Mouse (Mus musculus): ENCODE measurements around the gene E2f4. TPM values are rescaled to one million over a fixed set of nuclear protein-coding genes. Genes with fewer than 3 reads are reported as not detected.

E2f4 gene
- polyA plus RNA-seq, 3 experiments from 2014 or later: 54.2 to 61.3 (median 55.9) TPM

DNA sequence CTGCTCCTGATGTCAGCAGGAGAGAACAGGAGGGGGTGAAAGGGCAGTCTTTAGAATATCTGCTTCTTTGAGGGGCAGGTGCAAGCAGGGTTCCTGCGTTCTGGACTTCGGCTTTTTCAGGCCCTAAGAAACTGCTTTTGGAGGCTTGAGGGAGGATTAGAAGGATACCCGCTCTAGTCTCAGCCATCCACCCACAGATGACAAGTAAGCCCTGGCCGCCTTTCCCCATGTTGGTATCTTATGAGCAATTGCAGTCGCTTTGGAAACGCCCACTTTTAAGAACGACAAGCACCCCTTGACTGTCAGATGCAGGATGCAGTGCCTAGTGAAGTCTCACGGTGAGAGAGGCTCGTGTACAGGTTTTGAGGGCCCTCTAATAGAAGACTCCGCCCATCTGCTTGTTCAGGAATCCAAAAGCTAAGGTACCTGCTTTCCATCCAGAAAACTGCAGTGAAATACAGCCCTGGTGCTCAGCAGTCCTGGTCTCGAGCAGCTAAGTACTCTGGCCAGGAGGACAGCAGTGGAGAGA is 21.3 kb downstream of the E2f4 start:
- ATAC-seq: no peak

DNA sequence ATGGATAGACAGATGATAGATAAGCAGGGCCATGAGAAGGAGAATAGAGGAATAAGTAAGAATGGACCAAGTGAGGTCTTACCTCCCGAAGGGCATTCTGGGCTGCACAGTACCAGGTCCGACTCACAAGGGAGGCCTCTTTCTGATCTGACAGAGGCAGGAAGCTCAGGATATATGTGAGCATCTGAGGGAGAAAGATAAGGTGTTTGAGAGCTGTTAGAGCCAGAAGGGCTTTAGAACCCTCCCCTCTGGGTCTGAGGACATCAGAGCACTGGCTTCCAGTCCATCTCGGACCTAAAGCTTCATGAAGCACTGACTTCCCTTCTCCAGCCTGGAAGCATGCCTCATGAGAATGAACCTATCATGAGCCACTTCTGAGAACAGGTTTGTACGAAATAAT is 25.7 kb downstream of the E2f4 start:
- no peak for ATAC-seq

DNA sequence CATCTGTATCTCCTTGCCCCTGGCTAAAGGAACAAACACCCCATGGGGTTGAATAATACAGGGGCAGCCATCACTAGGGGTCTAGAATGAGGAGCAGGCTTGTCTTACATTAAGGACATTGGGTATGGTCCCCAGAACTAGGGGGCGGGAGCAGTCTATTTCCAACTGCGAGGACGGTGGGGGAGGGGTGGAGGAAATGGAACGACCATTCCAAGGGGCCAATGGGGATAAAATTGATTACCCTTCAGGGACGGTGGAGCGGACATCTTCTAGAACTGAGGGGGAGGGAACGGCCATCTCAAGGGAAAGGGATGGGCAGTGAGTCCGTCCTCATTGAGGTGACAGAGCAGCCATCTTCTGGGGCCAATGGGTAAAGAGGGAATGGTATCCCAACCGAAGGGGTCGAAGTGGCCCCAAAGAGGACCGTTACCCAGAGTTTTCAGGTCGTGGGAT is 28.2 kb downstream of the E2f4 start:
- ATAC-seq: no peak

DNA sequence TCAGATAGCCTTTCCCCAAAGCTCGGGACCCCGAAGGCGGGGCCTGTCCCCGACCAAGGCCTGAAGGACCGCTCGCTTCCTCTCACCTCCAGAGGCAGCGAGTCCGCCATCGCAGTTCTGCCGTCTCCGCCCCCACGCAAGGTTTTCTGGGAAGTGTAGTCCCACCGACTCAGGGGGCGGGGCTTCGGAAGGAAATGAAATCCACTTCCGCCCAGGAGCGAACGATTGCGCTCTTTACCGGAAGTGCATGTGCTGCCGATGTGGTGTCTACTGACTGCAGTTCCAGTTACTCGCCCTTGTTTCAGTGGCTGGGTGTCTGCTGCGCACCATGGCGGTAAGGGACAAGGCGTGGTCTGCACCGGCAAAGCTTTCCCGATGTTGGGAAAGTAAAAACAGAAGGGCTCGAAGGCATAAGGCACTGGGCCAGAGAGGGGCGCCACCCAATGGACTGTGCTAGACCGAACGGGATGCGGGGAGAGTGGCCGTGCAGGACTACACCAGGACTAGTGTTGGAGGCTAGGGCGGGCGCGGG is 28.7 kb downstream of the E2f4 start, which contains the start of the genes Lrrc29 and Tmem208:
Gene Lrrc29 (minus strand): TSS at position 138 of the 532 bp plus-strand sequence.
Gene Tmem208 (plus strand): TSS at position 214 of the 532 bp plus-strand sequence.
- peak; percentile 97 for ATAC-seq

DNA sequence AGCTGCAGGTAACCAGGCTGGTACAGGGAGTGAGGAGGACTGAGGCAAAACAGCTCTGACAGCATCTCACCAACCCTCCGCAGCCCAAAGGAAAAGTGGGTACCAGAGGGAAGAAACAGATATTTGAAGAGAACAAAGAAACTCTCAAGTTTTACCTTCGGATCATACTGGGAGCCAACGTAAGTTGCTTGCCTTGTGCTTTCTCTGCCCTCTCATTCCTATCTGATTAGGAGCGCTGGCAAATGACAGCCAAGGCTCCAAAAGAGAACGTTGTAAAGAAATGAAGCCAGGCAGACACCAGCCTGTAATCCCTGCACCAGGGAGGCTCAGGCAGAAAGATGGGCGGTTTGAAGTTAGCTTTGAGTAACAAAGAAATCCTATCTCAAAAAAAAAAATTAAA is 29.5 kb downstream of the E2f4 start:
- ATAC-seq: no peak

DNA sequence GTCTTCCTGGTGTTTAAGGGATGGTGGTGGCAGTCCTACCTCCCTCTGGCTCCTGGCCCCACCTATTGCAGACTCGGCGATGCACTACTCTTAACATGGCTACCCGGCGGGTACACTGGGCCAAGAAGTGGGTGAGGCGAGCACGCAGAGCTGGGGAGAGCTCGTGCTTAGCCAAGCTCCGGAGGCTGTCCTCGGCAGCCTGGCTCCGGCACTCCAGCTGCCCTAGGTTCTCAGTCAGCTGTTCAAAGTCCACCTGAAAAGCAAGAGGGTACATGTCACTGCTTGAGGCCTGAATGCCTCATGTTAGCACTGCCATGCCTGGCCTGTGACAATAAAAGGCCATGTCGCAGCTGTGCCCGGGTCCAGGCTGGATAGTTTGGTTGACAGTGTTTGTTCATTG is 32.9 kb downstream of the E2f4 start:
- no peak for ATAC-seq

DNA sequence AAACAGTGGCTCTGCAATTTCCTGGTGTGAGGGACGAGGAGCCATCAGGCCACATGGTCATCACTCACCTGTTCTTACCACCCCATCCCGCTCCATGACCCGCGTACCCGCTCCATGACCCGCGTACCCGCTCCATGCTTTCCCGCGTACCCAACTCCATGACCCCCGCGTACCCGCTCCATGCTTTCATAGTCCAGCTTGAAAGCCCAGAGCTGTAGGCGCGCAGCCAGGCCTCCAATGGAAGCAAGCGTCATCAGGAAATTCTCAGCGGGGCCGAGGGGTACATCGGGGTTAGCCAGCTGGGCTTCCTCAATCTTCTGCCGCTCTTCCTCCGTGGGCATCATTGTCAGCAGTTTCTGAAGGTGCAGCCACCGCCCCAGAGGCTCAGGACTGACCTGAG is 34.0 kb downstream of the E2f4 start:
- ATAC-seq: no peak

DNA sequence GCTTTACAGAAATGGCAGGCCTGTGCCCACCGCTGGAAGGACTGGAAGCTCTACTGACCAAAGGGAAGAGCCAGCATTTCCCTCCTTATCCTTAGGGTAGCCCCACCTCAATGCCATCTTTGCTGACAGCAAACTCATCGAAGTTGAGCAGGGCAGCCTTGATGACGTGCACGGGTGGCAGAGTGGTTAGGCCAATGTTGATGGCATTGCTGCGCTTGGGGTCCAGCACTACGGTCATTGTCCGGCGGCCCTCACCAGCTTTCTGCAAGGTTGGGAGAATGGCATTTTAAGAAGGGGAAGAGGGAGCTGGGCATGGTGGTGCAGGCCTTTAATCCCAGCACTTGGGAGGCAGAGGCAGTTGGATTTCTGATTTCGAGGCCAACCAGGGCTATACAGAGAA is 34.5 kb downstream of the E2f4 start:
- ATAC-seq: no peak

DNA sequence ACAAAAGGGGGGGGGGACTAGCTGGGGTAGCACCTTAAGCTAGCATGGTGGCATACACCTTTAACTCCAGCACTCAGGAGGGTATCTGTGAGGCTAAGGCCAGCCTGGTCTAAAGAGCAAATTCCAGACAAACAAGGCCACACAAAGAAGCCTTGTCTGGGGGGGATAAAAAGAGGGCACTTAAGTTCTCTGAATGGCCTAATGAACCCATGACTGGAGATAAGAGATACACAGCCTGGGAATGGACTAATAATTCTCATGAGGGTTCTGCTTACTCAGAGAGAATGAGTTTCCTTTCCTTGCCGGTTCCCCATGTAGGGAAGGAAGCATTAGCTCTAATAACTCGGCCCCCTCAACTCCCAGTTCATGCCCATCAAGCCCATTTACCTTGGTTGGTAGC is 35.1 kb downstream of the E2f4 start:
- ATAC-seq: no peak

DNA sequence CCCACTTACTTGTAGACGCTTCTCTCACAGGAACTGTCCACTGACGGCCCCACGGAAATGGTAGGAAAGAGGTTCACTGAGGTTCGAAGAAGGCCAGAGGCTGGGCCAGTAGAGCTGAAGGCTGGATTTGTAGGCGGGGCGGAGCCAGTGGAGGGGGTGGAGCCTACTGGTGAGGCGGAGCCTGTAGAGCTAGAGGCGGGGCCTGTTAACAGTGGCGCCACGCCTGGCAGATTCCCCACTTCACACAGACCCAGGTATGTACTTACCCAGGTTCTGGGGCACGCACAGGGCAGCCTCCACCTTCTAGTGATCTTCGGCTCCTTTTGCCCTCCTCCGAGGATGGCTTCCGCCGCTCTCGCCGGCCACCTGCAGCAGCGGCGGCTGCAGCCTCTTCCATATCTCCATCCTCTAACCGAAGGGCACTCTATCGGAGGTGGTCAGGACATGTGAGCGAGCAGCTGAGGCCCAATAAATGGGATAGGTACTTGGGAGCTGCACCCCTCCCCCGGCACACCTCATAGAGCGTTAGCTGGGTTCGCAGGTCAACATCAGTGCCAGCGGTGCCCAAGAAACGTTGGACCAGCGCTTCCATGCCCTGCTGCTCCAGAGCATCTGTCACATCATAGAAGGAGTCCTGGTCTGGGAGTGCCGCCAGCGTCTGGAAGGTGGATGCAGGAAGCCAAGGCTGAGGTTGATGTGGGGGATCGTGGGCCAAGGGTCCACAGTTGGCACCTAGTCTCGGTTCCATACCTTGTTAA is 39.1 kb downstream of the E2f4 start:
- ATAC-seq: no peak

DNA sequence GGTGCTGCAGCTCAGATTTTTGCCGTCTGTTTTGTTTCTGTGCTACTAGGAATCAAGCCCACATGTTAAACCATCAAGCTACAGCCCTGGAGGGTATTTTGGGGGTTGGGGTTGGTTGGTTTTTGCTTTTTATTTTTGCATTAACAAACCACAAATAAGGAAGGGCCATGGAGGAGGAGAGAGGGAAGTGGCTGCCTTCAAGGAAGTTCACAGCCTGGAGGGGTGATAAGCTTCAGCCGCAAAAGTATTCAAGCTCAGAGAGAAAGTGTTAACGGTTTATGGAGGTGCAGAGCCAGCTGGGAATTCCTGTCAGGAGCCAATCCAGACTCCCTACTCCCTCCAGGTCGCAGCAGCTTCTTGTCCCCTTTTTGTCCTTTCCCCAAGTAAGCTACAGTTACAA is 41.5 kb downstream of the E2f4 start:
- no peak for ATAC-seq

DNA sequence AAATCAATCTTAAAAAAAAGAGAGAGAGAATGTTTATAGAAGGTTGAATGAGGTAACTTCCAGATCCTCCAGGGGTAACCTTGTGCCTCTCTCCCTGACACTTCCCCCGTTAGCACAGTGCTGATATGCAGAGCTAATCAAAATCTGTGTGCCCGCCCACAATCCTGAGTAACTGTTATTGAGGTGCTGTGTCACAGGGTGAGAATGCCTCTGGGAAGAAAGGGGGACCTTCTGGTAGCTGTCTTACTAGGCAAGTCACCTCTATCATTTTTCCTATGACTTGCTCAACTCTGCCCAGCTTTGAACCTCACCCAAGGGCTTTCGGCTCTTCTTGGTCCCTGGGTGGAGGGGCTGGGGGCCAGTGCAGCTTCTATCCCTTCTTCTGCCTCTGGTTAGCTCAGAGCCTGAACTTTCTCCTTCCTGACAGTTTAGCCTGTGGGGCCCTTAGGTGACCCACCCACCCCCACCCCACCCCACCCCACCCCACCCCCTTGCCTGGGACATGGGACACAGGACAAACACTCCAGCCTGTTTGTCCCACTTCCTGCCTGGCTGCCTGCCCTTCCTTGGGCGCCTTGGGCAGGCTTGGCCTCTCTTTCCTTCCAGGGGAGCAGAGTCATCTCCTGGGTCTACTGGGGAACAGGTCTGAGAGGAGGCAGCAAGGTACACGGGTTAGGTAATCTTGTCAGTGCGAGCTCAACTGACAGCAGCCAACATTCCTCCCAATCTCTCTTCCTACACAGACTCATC is 42.6 kb downstream of the E2f4 start:
- ATAC-seq: no peak

DNA sequence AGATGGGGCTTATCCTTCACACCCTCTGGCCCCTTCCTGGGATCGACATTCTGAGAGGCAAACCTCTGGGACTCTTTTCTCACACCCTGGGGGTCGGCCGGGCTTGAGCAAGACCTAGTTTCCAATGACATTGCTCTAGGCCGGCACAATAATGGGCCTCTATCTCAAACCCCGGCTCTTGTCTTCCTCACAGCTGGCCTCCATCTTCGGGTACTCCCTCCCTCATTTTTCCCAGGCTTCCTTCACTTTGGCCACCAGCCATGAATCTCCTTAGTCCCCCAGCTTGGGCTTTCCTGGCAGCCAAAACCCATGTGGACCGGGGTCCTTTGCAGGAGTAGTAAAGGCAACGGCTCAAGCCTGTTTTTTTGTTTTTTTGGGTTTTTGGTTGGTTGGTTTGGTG is 43.9 kb downstream of the E2f4 start:
- no peak for ATAC-seq

DNA sequence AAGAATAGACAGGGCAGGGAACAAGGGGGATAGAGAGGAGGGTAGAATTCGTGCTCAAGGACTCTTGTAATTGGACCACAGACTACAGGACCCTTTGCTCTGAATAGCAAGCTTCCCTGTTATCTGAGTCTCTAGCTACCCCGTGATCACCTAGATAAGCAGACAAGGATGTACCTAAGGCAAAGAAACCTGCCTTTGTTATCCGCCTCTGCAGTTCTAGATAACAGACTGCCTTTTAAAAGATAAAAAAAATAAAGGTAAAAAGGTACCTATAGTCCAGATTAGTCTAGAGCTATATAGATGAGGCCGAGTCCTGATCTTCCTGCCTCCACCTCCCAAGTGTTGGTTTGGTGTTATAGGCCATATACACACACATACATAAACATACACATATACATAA is 45.3 kb downstream of the E2f4 start:
- ATAC-seq: no peak

DNA sequence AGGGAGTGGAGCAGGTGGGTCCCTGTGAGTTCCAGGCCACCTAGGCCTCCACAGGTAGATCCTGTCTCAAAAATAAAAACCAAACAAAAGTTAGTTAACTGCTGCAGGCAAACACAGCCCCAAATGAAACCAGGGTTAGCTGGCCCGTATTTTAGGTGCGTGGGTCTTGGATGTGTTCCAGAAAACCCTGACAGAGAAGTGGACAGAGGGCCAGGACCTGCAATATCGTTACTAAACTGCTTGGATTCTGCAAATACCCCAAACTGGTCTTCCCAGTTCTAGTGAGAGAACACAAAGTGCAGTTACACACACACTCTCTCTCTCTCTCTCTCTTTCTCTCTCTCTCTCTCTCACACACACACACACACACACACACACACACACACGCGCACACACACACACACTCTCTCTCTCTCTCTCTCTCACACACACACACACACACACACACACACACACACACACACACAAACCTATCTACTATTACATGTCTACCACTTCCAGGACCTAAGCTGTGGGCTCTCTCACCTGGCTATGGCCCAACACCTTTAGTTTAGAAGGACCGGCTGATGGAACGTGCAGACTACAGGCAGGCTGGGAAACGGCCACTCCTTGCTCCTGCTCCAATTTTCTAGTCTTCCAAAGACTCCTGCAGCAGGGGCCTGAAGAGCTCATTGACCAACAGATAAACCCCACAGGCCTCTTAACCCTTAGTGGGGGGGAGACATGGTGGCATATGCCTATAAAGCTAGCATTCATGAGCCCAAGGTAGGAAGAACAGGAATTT is 46.5 kb downstream of the E2f4 start:
- ATAC-seq: no peak

DNA sequence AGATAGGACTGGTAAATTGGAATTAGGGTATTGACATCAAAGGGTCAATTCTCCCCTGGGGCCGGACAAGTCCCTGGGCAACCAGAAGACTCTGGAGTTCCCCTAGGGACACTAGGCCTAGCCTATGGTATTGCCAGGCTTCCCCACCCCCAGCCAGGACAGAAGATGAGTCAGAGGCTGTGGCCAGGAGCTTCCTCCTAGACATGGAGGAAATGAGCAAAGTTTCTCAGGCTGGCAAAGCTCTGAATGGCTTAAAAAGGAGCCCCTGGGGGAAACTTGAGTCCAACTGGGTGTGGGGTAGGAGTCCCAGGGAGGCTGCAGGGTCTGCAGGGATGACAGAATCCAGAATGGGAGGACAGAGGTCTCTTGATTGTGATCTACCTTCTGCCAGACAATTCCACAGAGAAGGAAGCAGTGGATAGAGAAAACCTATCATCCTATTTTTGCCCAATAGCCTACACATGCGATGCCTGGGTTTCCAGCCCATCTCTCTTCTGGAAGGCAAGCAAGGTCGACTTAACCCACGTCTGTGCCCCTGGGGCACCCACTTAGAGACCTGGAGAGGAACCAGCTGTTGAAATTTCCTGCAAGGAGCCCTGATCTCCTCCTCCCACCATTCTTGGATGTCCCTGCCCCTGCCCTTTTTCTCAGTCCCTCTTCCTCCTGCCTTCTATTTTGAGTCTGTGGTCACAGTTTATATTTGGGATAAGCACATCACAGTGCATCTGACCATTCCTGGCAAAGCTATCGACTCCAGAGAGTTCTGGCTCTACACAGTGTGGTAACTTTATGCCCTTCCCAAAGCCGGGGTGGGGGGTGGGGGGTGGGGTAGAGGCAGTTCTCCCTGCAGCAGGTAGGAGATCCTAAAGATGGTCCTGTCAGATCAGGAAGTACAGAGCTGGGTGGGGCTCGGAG is 47.9 kb downstream of the E2f4 start:
- ATAC-seq: no peak

DNA sequence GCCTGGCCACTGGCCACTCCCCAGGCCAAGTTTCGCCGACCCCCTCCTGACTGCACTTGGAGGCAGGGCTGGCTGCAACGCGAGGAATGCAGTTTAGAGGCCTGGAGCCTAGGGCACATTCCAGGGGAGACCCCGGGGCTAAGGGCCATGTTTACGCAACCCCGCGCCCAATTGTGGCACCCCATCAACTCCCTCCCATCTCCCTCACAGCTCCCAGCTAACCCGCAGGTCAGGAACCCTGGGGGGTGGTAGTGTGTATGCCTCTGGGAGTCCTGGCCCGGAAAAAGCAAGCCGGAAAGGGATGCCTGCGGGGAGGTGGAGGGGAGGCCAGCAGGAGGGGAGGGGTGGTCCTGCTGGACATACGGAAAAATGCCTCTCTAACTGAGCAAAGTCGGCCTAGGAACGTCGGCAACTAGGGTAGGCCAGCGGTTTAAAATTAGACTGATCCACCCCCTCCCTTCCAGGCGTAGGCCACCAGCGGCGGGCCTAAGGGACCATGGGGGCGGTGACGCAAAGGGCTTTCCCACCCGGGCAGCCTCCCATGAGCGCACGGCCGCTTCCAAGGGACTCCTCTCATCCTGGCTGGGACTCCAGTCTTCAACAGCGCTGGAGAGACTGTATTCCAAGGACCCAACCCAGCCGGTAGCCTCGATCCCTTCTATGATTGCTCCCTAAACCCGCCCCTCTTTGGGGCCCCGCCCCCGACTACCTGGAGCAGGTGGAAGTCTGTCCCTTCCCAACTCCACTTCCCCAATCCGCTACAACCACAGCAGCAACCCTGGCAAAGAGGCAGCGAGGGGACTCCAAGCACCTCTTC is 49.4 kb downstream of the E2f4 start:
- no peak for ATAC-seq

DNA sequence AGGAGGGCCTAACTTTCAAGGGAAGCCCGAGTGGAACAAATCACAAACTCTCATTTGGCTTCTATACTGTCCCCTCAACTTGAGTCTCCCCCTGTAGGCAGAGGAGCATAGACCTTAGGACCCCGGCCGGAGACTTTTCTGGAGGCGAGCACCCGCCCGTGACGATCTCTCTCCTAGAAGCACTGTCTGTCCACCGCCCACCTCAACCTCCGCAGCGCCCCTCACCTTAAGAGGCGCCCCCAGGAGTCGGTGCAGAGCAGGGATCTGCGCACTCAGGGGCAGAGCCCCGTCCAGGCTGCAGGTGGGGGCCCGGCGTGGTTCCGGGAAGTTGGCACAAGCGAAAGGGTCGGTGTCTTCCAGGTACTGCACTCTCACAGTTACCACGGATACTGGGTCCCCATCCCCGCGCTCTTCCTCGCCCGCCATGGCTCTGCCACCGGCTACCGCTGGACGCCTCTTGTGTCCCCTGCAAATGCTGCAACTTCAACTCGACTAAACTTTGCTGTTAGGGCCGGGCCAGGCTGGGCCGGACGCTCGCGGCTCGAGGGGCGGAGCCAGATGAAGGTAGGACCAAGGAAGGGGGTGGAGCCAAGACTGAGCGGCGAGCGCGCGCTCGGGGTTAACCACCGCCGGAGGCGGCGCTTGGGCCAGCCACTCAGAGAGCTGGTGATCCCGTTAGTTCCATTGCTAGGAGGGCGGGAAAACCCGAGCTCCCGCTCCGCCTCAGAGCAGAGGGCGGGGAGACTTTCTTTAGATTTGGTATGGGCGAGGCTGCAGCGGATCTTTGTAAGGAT is 50.2 kb downstream of the E2f4 start, which contains the start of gene Fhod1:
Gene Fhod1 (minus strand): TSS at position 526 of the 794 bp plus-strand sequence.
- ATAC-seq: peak; percentile 93

DNA sequence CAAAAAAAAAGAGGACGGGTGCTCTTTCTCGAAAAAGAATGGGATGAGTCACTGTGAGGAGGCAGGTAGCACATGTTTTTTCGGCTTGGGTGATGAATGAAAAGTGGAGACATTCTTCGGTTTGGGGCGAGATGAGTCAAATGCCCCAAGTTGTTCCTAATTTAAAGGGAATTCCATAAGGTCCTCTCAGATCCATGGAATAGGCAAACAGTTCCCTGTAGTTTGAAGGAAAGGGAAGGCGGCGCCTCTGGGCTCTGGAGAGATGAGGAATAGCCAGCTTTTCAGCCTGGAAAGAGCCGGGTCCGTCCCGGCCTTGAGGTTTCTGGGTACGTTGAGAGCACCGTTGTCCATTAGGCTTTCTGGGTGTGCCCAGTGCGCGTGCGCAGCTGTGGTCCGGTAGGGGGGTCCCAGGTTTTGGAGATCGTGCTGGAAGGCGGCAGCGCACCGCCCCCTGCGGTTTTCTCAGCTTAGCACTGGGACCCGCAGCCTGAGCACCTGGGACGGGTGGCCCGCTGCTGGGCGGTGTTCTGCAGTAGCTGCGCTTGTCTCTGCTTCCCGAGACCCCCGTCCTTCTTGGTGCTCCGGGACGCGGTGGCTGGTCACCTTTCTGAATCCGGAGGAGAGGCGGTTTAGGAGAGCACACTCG is 51.1 kb downstream of the E2f4 start, which contains the start of gene Slc9a5:
Gene Slc9a5 (plus strand): TSS at position 394 of the 646 bp plus-strand sequence.
- no peak for ATAC-seq

Measured in inflammation-experienced regulatory T-cells, adult 6 months (primary cell).